Mouse (Mus musculus) heart, postnatal 0 days (tissue): ENCODE data around the gene Eno2. TPM values are rescaled to one million over a fixed set of nuclear protein-coding genes. Genes with fewer than 3 reads are reported as not detected.

Experiments used
- ATAC-seq: fragments of 200-750 bp; cut with Nextera tagmentation; 2 replicates; pipeline ENCODE4 v1.8.0; 2017; ENCODE audit warnings: low read depth, moderate number of reproducible peaks, moderate library complexity; ENCODE audit not compliant: insufficient read depth
- DNase-seq: peaks from one replicate; pipeline ENCODE4 v3.0.0-alpha.2; 2016; ENCODE audit warnings: low spot score
- H3K27ac ChIP-seq: fragments of 300-500 bp; sonication (generic); 2 replicates; pipeline ENCODE4 v1.5.1; 2014; ENCODE audit warnings: low read depth, mild to moderate bottlenecking
- H3K27me3 ChIP-seq: fragments of 300-500 bp; sonication (generic); 2 replicates; pipeline ENCODE4 v1.6.1; 2014; ENCODE audit warnings: low read length, mixed read lengths; ENCODE audit not compliant: control insufficient read depth, insufficient read depth
- H3K36me3 ChIP-seq: fragments of 300-500 bp; sonication (generic); replicated peaks from 2 replicates; pipeline ENCODE4 v1.6.1; 2014; ENCODE audit warnings: low read length, mixed read lengths; ENCODE audit not compliant: control insufficient read depth, insufficient read depth
- H3K4me1 ChIP-seq: fragments of 300-500 bp; sonication (generic); 2 replicates; pipeline ENCODE4 v1.6.1; 2014; ENCODE audit warnings: antibody characterized with exemption; ENCODE audit not compliant: control insufficient read depth, insufficient read depth
- H3K4me2 ChIP-seq: fragments of 300-500 bp; sonication (generic); 2 replicates; pipeline ENCODE4 v1.6.1; 2014; ENCODE audit warnings: low read depth, mild to moderate bottlenecking, low read length, moderate library complexity
- H3K4me3 ChIP-seq: fragments of 300-500 bp; sonication (generic); 2 replicates; pipeline ENCODE4 v1.5.1; 2014; ENCODE audit warnings: low read depth, low read length
- H3K9ac ChIP-seq: fragments of 300-500 bp; sonication (generic); replicated peaks from 2 replicates; pipeline ENCODE4 v1.6.1; 2014; ENCODE audit warnings: low read depth, low read length, mixed read lengths
- H3K9me3 ChIP-seq: fragments of 300-500 bp; sonication (generic); replicated peaks from 2 replicates; pipeline ENCODE4 v1.6.1; 2016; ENCODE audit warnings: low read length; ENCODE audit not compliant: control insufficient read depth
- CTCF ChIP-seq: IDR thresholded peaks from 2 replicates; pipeline ENCODE4 v1.5.1; 2016; ENCODE audit warnings: antibody characterized with exemption, control low read depth, low read depth
- EP300 ChIP-seq: IDR thresholded peaks from 2 replicates; pipeline ENCODE4 v1.6.1; 2016; ENCODE audit warnings: antibody characterized with exemption, low read depth
- WGBS: fragments of 180-500 bp; shearing (Covaris S2); extraction: QIAGEN DNeasy Blood & Tissue Kit; methylation state at CpG from one replicate; pipeline ENCODE4 v1.1.7; 2014; 5-methylcytosine and 5-hydroxymethylcytosine counted together
- polyA plus RNA-seq: library from polyadenylated mRNA; unstranded; fragments of >200 nt; fragmentation: Nextera tagmentation; extraction: Ambion mirVana; gene quantifications from 2 replicates; pipeline ENCODE4 v1.2.1, GENCODE M21; 2015
- total RNA-seq: library from RNA; depleted of rRNA; stranded (reverse); fragments of >200 nt; gene quantifications from 2 replicates; pipeline ENCODE4 v1.2.3, GENCODE M21; 2014; ENCODE audit warnings: low replicate concordance

Eno2 gene
- total and polyA plus RNA-seq, 2 experiments from 2014 or later, result 1.5 to 1.7 TPM

DNA sequence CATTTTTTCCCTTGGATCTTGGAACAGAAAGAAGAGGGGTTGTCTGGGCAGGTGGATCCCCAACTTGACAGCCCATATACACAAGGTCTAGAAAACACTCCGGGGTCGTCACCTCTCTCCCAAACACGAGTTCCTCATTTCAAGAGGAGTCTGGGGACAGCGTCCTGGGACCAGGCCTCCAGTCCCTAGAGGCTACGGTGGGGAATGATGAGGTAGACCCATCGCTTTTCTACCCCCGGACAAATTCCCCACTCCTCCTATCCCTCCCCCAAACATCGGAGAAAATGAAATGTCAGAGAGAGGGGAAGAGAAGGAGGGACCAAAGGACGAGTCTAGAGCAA, 799 bp downstream of the Eno2 start:
- no peaks in the 10 kb centered on the region for H3K36me3 ChIP-seq
- 0 out of 2 replicates have a peak, but pooled peaks cover 7% of the 10 kb centered on the region for H3K27me3 ChIP-seq
- ATAC-seq (no peak), DNase-seq (peak; percentile 3)
- H3K27ac ChIP-seq, result no peak overlapping the region
- H3K9ac ChIP-seq, result no peak overlapping the region
- no peaks in the 10 kb centered on the region for H3K9me3 ChIP-seq
- no peak for TF ChIP-seq CTCF
- no peak for TF ChIP-seq EP300
- H3K4me2 ChIP-seq, result peak overlapping the region; percentile 86
- H3K4me1 ChIP-seq, result peaks cover 7% of the 10 kb centered on the region; the same call in 1 of the 2 replicates
- peak overlapping the region; percentile 50 for H3K4me3 ChIP-seq
- WGBS, result 13% methylated on average over 9 of the region's 9 CpGs

DNA sequence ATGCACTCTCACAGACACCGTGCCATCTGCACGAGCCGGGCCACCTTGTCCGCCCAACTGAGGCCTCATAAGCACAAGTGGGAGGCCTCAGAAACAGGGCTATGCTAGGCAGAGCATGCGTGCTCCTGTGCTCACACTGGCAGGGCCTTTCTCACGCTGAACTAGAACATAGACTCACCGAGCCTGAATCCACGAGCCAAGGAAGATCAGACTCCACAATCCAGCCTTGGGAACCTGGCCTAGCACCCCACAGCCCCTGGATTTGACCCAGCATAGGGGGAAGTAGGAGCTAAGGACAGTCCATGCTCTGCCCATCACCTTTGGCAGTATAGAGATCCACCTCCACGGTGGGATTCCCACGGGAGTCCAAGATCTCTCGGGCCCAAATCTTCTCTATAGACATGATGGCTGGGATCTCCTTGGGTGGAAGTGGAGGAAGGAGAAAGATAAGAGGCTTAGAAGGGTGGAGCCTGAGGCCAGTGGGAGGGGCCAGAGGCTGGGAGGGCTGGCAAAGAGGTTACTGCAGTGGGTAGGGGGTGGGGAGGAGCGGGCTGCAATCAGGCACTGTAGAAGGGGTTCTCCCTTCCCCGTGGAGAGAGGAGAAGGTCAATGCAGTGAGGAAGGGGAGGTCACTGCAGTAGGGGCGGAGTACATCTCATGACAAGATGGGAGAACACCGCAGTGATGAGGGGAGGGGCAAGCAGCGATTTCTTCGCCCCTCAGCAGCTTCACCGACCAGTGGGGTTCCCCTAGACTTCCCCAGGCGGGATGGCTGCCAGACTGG, 1.4 kb downstream of the Eno2 start:
- Histone ChIP-seq H3K4me3 (0 out of 2 replicates have a peak overlapping the region, but pooled peaks have one; percentile 50), H3K4me1 (peaks cover 7% of the 10 kb centered on the region; the same call in 1 of the 2 replicates), H3K27me3 (0 out of 2 replicates have a peak, but pooled peaks cover 7% of the 10 kb centered on the region), H3K9me3 (no peaks in the 10 kb centered on the region), H3K9ac (no peak overlapping the region), H3K27ac (no peak overlapping the region), H3K4me2 (peak overlapping the region; percentile 86), H3K36me3 (no peaks in the 10 kb centered on the region)
- DNase-seq (peak; percentile 4), ATAC-seq (no peak)
- TF ChIP-seq CTCF (no peak), EP300 (no peak)
- 41% methylated on average over 19 of the region's 19 CpGs for WGBS

DNA sequence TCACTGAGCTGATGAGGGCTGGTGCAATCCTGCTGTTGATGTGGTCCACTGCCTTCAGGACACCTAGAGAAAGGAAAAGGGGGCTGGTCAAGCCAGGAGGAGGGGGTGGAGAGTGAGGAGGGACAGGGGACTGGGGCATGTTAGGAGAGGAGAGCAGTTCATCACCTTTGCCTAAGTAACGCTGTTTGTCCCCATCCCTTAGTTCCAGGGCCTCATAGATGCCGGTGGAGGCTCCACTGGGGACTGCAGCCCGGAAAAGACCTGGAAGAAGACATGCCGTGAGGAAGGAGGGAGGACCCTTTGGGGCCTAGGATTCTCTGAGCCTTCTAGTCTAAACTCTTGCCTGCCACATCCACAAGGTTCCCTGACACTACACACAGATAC, 1.9 kb downstream of the Eno2 start:
- Histone ChIP-seq H3K9me3 (no peaks in the 10 kb centered on the region), H3K27ac (no peak overlapping the region), H3K9ac (no peak overlapping the region), H3K4me1 (peaks cover 7% of the 10 kb centered on the region; the same call in 1 of the 2 replicates), H3K4me3 (no peak overlapping the region), H3K27me3 (0 out of 2 replicates have a peak, but pooled peaks cover 7% of the 10 kb centered on the region), H3K4me2 (no peak overlapping the region), H3K36me3 (no peaks in the 10 kb centered on the region)
- DNase-seq (peak; percentile 4), ATAC-seq (no peak)
- 71% methylated on average over 4 of the region's 4 CpGs for WGBS
- no peak for TF ChIP-seq CTCF
- no peak for TF ChIP-seq EP300

DNA sequence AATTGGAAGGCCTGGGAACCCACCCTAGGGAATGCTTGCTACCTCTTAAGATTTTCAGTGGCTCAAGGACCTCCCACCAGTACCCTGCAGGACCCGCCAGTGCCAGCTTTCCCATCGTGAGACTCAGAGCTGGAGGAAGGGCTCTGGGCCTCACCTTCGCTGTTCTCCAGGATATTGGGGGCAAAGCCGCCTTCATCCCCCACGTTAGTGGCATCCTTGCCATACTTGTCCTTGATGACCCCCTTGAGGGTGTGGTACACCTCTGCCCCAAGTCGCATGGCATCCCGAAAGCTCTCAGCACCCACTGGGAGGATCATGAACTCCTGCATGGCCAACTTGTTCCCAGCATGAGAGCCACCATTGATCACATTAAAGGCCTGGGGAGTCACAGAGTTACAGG, 3.5 kb downstream of the Eno2 start:
- no peak for TF ChIP-seq CTCF
- no peak for TF ChIP-seq EP300
- H3K9me3 ChIP-seq, result no peaks in the 10 kb centered on the region
- H3K4me2 ChIP-seq, result no peak overlapping the region
- H3K4me3 ChIP-seq, result no peak overlapping the region
- H3K36me3 ChIP-seq, result no peaks in the 10 kb centered on the region
- DNase-seq (no peak), ATAC-seq (no peak)
- 0 out of 2 replicates have a peak, but pooled peaks cover 7% of the 10 kb centered on the region for H3K27me3 ChIP-seq
- H3K27ac ChIP-seq, result no peak overlapping the region
- 81% methylated on average over 7 of the region's 7 CpGs for WGBS
- H3K4me1 ChIP-seq, result peaks cover 7% of the 10 kb centered on the region; the same call in 1 of the 2 replicates
- H3K9ac ChIP-seq, result no peak overlapping the region

DNA sequence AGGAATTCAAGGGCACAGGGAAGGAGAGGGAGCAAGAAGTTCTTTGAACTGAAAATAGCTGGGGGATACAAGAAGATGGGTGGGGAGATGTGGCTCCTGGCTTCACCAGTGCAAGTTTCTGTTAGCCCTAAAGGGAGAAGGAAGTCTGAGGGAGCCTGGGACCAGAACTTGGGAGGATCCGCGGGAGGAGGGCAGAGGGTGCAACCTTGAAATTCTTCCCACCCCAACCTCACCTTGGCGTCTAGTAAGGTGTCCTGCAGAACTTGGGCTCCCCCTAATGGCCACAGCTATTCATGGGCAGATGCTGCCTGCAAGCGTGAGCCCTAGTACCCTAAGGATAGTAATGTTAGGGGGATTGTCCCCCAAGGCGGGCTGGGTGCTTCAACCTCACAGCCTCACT, 10.2 kb downstream of the Eno2 start:
- peak overlapping the region; percentile 86 for H3K4me2 ChIP-seq
- DNase-seq (peak; percentile 85), ATAC-seq (peak; percentile 37)
- TF ChIP-seq EP300 (no peak), CTCF (peak; percentile 94)
- peak overlapping the region; percentile 96 for H3K27ac ChIP-seq
- H3K4me1 ChIP-seq, result peaks cover 38% of the 10 kb centered on the region
- H3K27me3 ChIP-seq, result no peaks in the 10 kb centered on the region
- no peaks in the 10 kb centered on the region for H3K36me3 ChIP-seq
- no peak overlapping the region for H3K4me3 ChIP-seq
- H3K9ac ChIP-seq, result peak overlapping the region; percentile 38
- H3K9me3 ChIP-seq, result no peaks in the 10 kb centered on the region
- WGBS, result 3% methylated on average over 5 of the region's 5 CpGs
